Mouse (Mus musculus): ENCODE measurements around the gene Itgbl1. TPM values are rescaled to one million over a fixed set of nuclear protein-coding genes. Genes with fewer than 3 reads are reported as not detected.

Itgbl1 gene
- total RNA-seq (2023): not detected

GRCm38 (mm10) chr14:123659921-123660385, at the start of gene Itgbl1:
Itgbl1 (plus strand) TSS chr14:123659971.

GRCm38 (mm10) chr14:123626501-123627179, 33.1 kb upstream of the Itgbl1 start, which contains the start of gene Nalcn:
Nalcn (minus strand) TSS chr14:123627144.

Other genes starting within 250 kb of the Itgbl1 start
- gene Nalcn, start 32.8 kb upstream of the Itgbl1 start, total RNA-seq (2023): not detected

Measured in CD4-positive naive resting alpha-beta T cell, adult 57 days (primary cell).